Mouse (Mus musculus): ENCODE data around the gene Ghr.

- TF ChIP-seq POLR2A (IDR thresholded peaks at IDR 0.05; ENCODE audit: insufficient read length, low read depth) (no peak), MYOD1 (IDR thresholded peaks at IDR 0.05; ENCODE audit: control insufficient read depth in 1 of 3, insufficient read length in 2 of 3, low read depth in 2 of 3) (peak in 1 of 3 experiments; percentile 37), CEBPB (IDR thresholded peaks at IDR 0.05; ENCODE audit: insufficient read depth, poor library complexity, severe bottlenecking) (no peak), USF1 (IDR thresholded peaks at IDR 0.05; ENCODE audit: low read depth) (no peak)
These were observed 289.8 kb downstream of the Ghr start for GRCm38 (mm10) chr15:3293477-3293876.

Measured in myocyte (in vitro differentiated cells).